Mouse (Mus musculus) c-Kit-negative CD71-positive TER-119-positive erythroid progenitor cells, embryonic 14.5 days (primary cell): ENCODE data around the gene Enox1.

Source experiments
- DNase-seq: peaks from one replicate; pipeline ENCODE4 v3.0.0-alpha.2; 2013; ENCODE audit warnings: low read depth, low spot score

Gene Enox1

GRCm38 (mm10) chr14:77677951-77678350 lies 521.4 kb downstream of the Enox1 start:
- no peak for DNase-seq

- no peak for DNase-seq
These were observed 523.3 kb downstream of the Enox1 start for GRCm38 (mm10) chr14:77679877-77680276.

- DNase-seq, result no peak
These were observed 526.5 kb downstream of the Enox1 start for GRCm38 (mm10) chr14:77682888-77683555.

GRCm38 (mm10) chr14:77689816-77690215 lies 533.3 kb downstream of the Enox1 start:
- no peak for DNase-seq

- no peak for DNase-seq
These were observed 548.4 kb downstream of the Enox1 start for GRCm38 (mm10) chr14:77705006-77705405.

GRCm38 (mm10) chr14:77706511-77707246 lies 550.1 kb downstream of the Enox1 start:
- no peak for DNase-seq

- no peak for DNase-seq
These were observed 550.7 kb downstream of the Enox1 start for GRCm38 (mm10) chr14:77707279-77707678.

- no peak for DNase-seq
These were observed 552.0 kb downstream of the Enox1 start for GRCm38 (mm10) chr14:77708354-77709150.

GRCm38 (mm10) chr14:77714931-77715535 lies 558.5 kb downstream of the Enox1 start:
- no peak for DNase-seq

- DNase-seq, result no peak
These were observed 560.4 kb downstream of the Enox1 start for GRCm38 (mm10) chr14:77716981-77717380.

- DNase-seq, result no peak
These were observed 562.3 kb downstream of the Enox1 start for GRCm38 (mm10) chr14:77718814-77719213.

- no peak for DNase-seq
These were observed 581.5 kb downstream of the Enox1 start for GRCm38 (mm10) chr14:77738056-77738455.

- DNase-seq, result no peak
These were observed 582.3 kb downstream of the Enox1 start for GRCm38 (mm10) chr14:77738751-77739365.

- DNase-seq, result no peak
These were observed 582.8 kb downstream of the Enox1 start for GRCm38 (mm10) chr14:77739376-77739775.

- no peak for DNase-seq
These were observed 588.2 kb downstream of the Enox1 start for GRCm38 (mm10) chr14:77744638-77745240.

GRCm38 (mm10) chr14:77748920-77749319 lies 592.4 kb downstream of the Enox1 start:
- no peak for DNase-seq
